Mouse (Mus musculus) heart, embryonic 16.5 days (tissue): ENCODE results near the gene Lrrc25. TPM values are rescaled to one million over a fixed set of nuclear protein-coding genes. Genes with fewer than 3 reads are reported as not detected.

ENCODE experiments used
- ATAC-seq: fragments of 200-750 bp; cut with Nextera tagmentation; replicated peaks from 2 replicates; pipeline ENCODE4 v1.8.0; 2017; ENCODE audit warnings: moderate number of reproducible peaks; ENCODE audit not compliant: insufficient read depth, low FRiP score; ENCODE audit errors: extremely low read depth
- H3K27ac ChIP-seq: fragments of 300-500 bp; sonication (generic); 2 replicates; pipeline ENCODE4 v1.5.1; 2014; ENCODE audit warnings: mild to moderate bottlenecking, low read length, control low read depth, moderate library complexity
- H3K27me3 ChIP-seq: fragments of 300-500 bp; sonication (generic); 2 replicates; pipeline ENCODE4 v1.6.1; 2014; ENCODE audit warnings: low read length, mixed read lengths; ENCODE audit not compliant: control insufficient read depth, insufficient read depth
- H3K36me3 ChIP-seq: fragments of 300-500 bp; sonication (generic); 2 replicates; pipeline ENCODE4 v1.6.1; 2014; ENCODE audit not compliant: control insufficient read depth, insufficient read depth
- H3K4me1 ChIP-seq: fragments of 300-500 bp; sonication (generic); 2 replicates; pipeline ENCODE4 v1.6.1; 2014; ENCODE audit warnings: low read length, mixed read lengths; ENCODE audit not compliant: control insufficient read depth, insufficient read depth
- H3K4me2 ChIP-seq: fragments of 300-500 bp; sonication (generic); 2 replicates; pipeline ENCODE4 v1.6.1; 2014; ENCODE audit warnings: low read depth, mild to moderate bottlenecking, control low read depth, low read length
- H3K4me3 ChIP-seq: fragments of 300-500 bp; sonication (generic); 2 replicates; pipeline ENCODE4 v1.5.1; 2014; ENCODE audit warnings: mild to moderate bottlenecking, control low read depth, low read length
- H3K9ac ChIP-seq: fragments of 300-500 bp; sonication (generic); 2 replicates; pipeline ENCODE4 v1.6.1; 2014; ENCODE audit warnings: low read length, control low read depth
- H3K9me3 ChIP-seq: fragments of 300-500 bp; sonication (generic); replicated peaks from 2 replicates; pipeline ENCODE4 v1.6.1; 2016; ENCODE audit warnings: low read length; ENCODE audit not compliant: control insufficient read depth
- WGBS: fragments of 180-500 bp; shearing (Covaris S2); extraction: QIAGEN DNeasy Blood & Tissue Kit; methylation state at CpG from one replicate; pipeline ENCODE4 v1.1.7; 2014; 5-methylcytosine and 5-hydroxymethylcytosine counted together
- polyA plus RNA-seq: library from polyadenylated mRNA; unstranded; fragments of >200 nt; fragmentation: Nextera tagmentation; extraction: Ambion mirVana; gene quantifications from 2 replicates; pipeline ENCODE4 v1.2.1, GENCODE M21; 2015

The Lrrc25 gene
- polyA plus RNA-seq, 1 experiment from 2014 or later = 1.8 TPM

GRCm38 (mm10) chr8:70657739-70658138, 41.8 kb downstream of the Lrrc25 start:
- no peaks in the 10 kb centered on the region for H3K27me3 ChIP-seq

GRCm38 (mm10) chr8:70658897-70659603, 43.1 kb downstream of the Lrrc25 start:
- peak overlapping the region; percentile 87 for H3K4me3 ChIP-seq
- peak; percentile 46 for ATAC-seq
- H3K4me1 ChIP-seq = peaks cover 22% of the 10 kb centered on the region
- H3K9ac ChIP-seq = peak overlapping the region; percentile 94
- H3K9me3 ChIP-seq = no peaks in the 10 kb centered on the region
- H3K27ac ChIP-seq = peak overlapping the region; percentile 91
- peak overlapping the region; percentile 84 for H3K4me2 ChIP-seq
- WGBS = under 1% methylated on average over 31 of the region's 31 CpGs
- H3K27me3 ChIP-seq = no peaks in the 10 kb centered on the region
- peaks cover 17% of the 10 kb centered on the region for H3K36me3 ChIP-seq

More at GRCm38 (mm10) chr8:70657739-70658138, 41.8 kb downstream of the Lrrc25 start:
- H3K36me3 ChIP-seq = peaks cover 17% of the 10 kb centered on the region
- ATAC-seq = no peak
- H3K9ac ChIP-seq = peak overlapping the region; percentile 94
- no peak overlapping the region for H3K4me3 ChIP-seq
- WGBS = 81% methylated on average over 2 of the region's 2 CpGs
- no peak overlapping the region for H3K27ac ChIP-seq
- no peaks in the 10 kb centered on the region for H3K9me3 ChIP-seq
- peaks cover 22% of the 10 kb centered on the region for H3K4me1 ChIP-seq
- H3K4me2 ChIP-seq = peak overlapping the region; percentile 84; the same call in 1 of the 2 replicates

- Histone ChIP-seq H3K9ac (peak overlapping the region; percentile 94), H3K4me2 (peak overlapping the region; percentile 84), H3K4me1 (peaks cover 22% of the 10 kb centered on the region), H3K27me3 (no peaks in the 10 kb centered on the region), H3K36me3 (peaks cover 17% of the 10 kb centered on the region), H3K4me3 (peak overlapping the region; percentile 87), H3K27ac (peak overlapping the region; percentile 91), H3K9me3 (no peaks in the 10 kb centered on the region)
- WGBS = under 1% methylated on average over 39 of the region's 44 CpGs
- ATAC-seq = peak; percentile 97
These were observed 43.8 kb downstream of the Lrrc25 start for GRCm38 (mm10) chr8:70659604-70660272.

GRCm38 (mm10) chr8:70660273-70660725, 44.3 kb downstream of the Lrrc25 start, which contains the start of gene Pgpep1:
Pgpep1 (minus strand) TSS chr8:70660388.
- H3K9ac ChIP-seq = peak within 1 kb of the TSS; percentile 94
- H3K4me2 ChIP-seq = peak within 1 kb of the TSS; percentile 84
- H3K4me3 ChIP-seq = peak within 1 kb of the TSS; percentile 87
- peaks cover 13% of the 10 kb centered on the region for H3K36me3 ChIP-seq
- ATAC-seq = peak; percentile 37
- no peaks in the 10 kb centered on the region for H3K27me3 ChIP-seq
- peak within 1 kb of the TSS; percentile 91 for H3K27ac ChIP-seq
- H3K4me1 ChIP-seq = peaks cover 22% of the 10 kb centered on the region
- H3K9me3 ChIP-seq = no peaks in the 10 kb centered on the region
- WGBS = 4% methylated on average over 14 of the region's 14 CpGs

GRCm38 (mm10) chr8:70663691-70664090, 47.7 kb downstream of the Lrrc25 start:
- Histone ChIP-seq H3K9ac (0 out of 2 replicates have a peak overlapping the region, but pooled peaks have one; percentile 27), H3K4me1 (peaks cover 9% of the 10 kb centered on the region), H3K36me3 (no peaks in the 10 kb centered on the region), H3K27me3 (no peaks in the 10 kb centered on the region), H3K27ac (no peak overlapping the region), H3K4me2 (no peak overlapping the region), H3K4me3 (no peak overlapping the region), H3K9me3 (no peaks in the 10 kb centered on the region)
- no peak for ATAC-seq
- WGBS = 51% methylated on average over 4 of the region's 4 CpGs

- no peak overlapping the region for H3K9ac ChIP-seq
- H3K9me3 ChIP-seq = no peaks in the 10 kb centered on the region
- no peak for ATAC-seq
- H3K27ac ChIP-seq = no peak overlapping the region
- H3K27me3 ChIP-seq = no peaks in the 10 kb centered on the region
- peaks cover 7% of the 10 kb centered on the region for H3K4me1 ChIP-seq
- WGBS = 71% methylated on average over 3 of the region's 3 CpGs
- no peak overlapping the region for H3K4me3 ChIP-seq
- no peaks in the 10 kb centered on the region for H3K36me3 ChIP-seq
- no peak overlapping the region for H3K4me2 ChIP-seq
These were observed 48.7 kb downstream of the Lrrc25 start for GRCm38 (mm10) chr8:70664631-70665030.

- Histone ChIP-seq H3K36me3 (no peaks in the 10 kb centered on the region), H3K9me3 (no peaks in the 10 kb centered on the region), H3K9ac (no peak overlapping the region), H3K27ac (no peak overlapping the region), H3K27me3 (no peaks in the 10 kb centered on the region), H3K4me2 (no peak overlapping the region), H3K4me3 (no peak overlapping the region), H3K4me1 (0 out of 2 replicates have a peak, but pooled peaks cover under 1% of the 10 kb centered on the region)
- 62% methylated on average over 2 of the region's 2 CpGs for WGBS
- ATAC-seq = no peak
These were observed 49.6 kb downstream of the Lrrc25 start for GRCm38 (mm10) chr8:70665599-70665998.

GRCm38 (mm10) chr8:70667071-70667470, 51.1 kb downstream of the Lrrc25 start:
- Histone ChIP-seq H3K36me3 (no peaks in the 10 kb centered on the region), H3K4me3 (no peak overlapping the region), H3K9ac (no peak overlapping the region), H3K4me2 (no peak overlapping the region), H3K27ac (no peak overlapping the region), H3K4me1 (no peaks in the 10 kb centered on the region), H3K27me3 (no peaks in the 10 kb centered on the region), H3K9me3 (no peaks in the 10 kb centered on the region)
- no peak for ATAC-seq
- WGBS = 58% methylated on average over 5 of the region's 5 CpGs
